Mouse (Mus musculus): ENCODE measurements around the gene Slc9a1. TPM values are rescaled to one million over a fixed set of nuclear protein-coding genes. Genes with fewer than 3 reads are reported as not detected.

Slc9a1 gene
- polyA plus RNA-seq, 1 experiment from 2014 or later = 8.0 TPM

GRCm38 (mm10) chr4:133458044-133458443 is 88.5 kb downstream of the Slc9a1 start:
- H3K27me3 ChIP-seq (ENCODE audit: control insufficient read depth, insufficient read depth, low read length) = no peaks in the 10 kb centered on the region
- H3K4me1 ChIP-seq (ENCODE audit: control insufficient read depth, insufficient read depth, low read length) = no peaks in the 10 kb centered on the region
- DNase-seq (ENCODE audit: low spot score) (no peak), ATAC-seq (ENCODE audit: insufficient number of reproducible peaks, low FRiP score, low TSS enrichment, low read depth) (no peak)
- H3K27ac ChIP-seq (replicated peaks; ENCODE audit: low read depth, low read length) = no peak overlapping the region
- no peak overlapping the region for H3K4me2 ChIP-seq (ENCODE audit: low read depth, severe bottlenecking)
- WGBS = 85% methylated on average over 3 of the region's 3 CpGs
- H3K9me3 ChIP-seq (ENCODE audit: control insufficient read depth, low read length) = no peaks in the 10 kb centered on the region
- H3K4me3 ChIP-seq (ENCODE audit: low read depth, low read length) = no peak overlapping the region
- H3K36me3 ChIP-seq (ENCODE audit: control insufficient read depth, insufficient read depth, low read length) = no peaks in the 10 kb centered on the region
- H3K9ac ChIP-seq (ENCODE audit: low read length) = no peak overlapping the region

- DNase-seq (ENCODE audit: low spot score) = no peak
- no peak for ATAC-seq (ENCODE audit: insufficient number of reproducible peaks, low FRiP score, low TSS enrichment, low read depth)
- no peaks in the 10 kb centered on the region for H3K9me3 ChIP-seq (ENCODE audit: control insufficient read depth, low read length)
- 53% methylated on average over 1 of the region's 1 CpGs for WGBS
- H3K9ac ChIP-seq (ENCODE audit: low read length) = no peak overlapping the region
- H3K4me1 ChIP-seq (ENCODE audit: control insufficient read depth, insufficient read depth, low read length) = no peaks in the 10 kb centered on the region
- no peak overlapping the region for H3K27ac ChIP-seq (replicated peaks; ENCODE audit: low read depth, low read length)
- no peak overlapping the region for H3K4me3 ChIP-seq (ENCODE audit: low read depth, low read length)
- no peaks in the 10 kb centered on the region for H3K27me3 ChIP-seq (ENCODE audit: control insufficient read depth, insufficient read depth, low read length)
- no peak overlapping the region for H3K4me2 ChIP-seq (ENCODE audit: low read depth, severe bottlenecking)
- H3K36me3 ChIP-seq (ENCODE audit: control insufficient read depth, insufficient read depth, low read length) = no peaks in the 10 kb centered on the region
Measured at GRCm38 (mm10) chr4:133460006-133460405, 90.5 kb downstream of the Slc9a1 start.

GRCm38 (mm10) chr4:133460796-133461325 is 91.4 kb downstream of the Slc9a1 start:
- WGBS = 33% methylated on average over 5 of the region's 5 CpGs

GRCm38 (mm10) chr4:133461362-133461761 is 91.9 kb downstream of the Slc9a1 start:
- Histone ChIP-seq H3K4me2 (ENCODE audit: low read depth, severe bottlenecking) (no peak overlapping the region), H3K9me3 (ENCODE audit: control insufficient read depth, low read length) (no peaks in the 10 kb centered on the region), H3K36me3 (ENCODE audit: control insufficient read depth, insufficient read depth, low read length) (no peaks in the 10 kb centered on the region), H3K27ac (replicated peaks; ENCODE audit: low read depth, low read length) (no peak overlapping the region), H3K4me1 (ENCODE audit: control insufficient read depth, insufficient read depth, low read length) (no peaks in the 10 kb centered on the region), H3K4me3 (ENCODE audit: low read depth, low read length) (no peak overlapping the region), H3K27me3 (ENCODE audit: control insufficient read depth, insufficient read depth, low read length) (no peaks in the 10 kb centered on the region), H3K9ac (ENCODE audit: low read length) (no peak overlapping the region)
- WGBS = 77% methylated on average over 4 of the region's 4 CpGs
- DNase-seq (ENCODE audit: low spot score) = no peak
- no peak for ATAC-seq (ENCODE audit: insufficient number of reproducible peaks, low FRiP score, low TSS enrichment, low read depth)

More at GRCm38 (mm10) chr4:133460796-133461325, 91.4 kb downstream of the Slc9a1 start:
- Histone ChIP-seq H3K27me3 (ENCODE audit: control insufficient read depth, insufficient read depth, low read length) (no peaks in the 10 kb centered on the region), H3K4me3 (ENCODE audit: low read depth, low read length) (no peak overlapping the region), H3K4me2 (ENCODE audit: low read depth, severe bottlenecking) (no peak overlapping the region), H3K9me3 (ENCODE audit: control insufficient read depth, low read length) (no peaks in the 10 kb centered on the region), H3K36me3 (ENCODE audit: control insufficient read depth, insufficient read depth, low read length) (no peaks in the 10 kb centered on the region), H3K4me1 (ENCODE audit: control insufficient read depth, insufficient read depth, low read length) (no peaks in the 10 kb centered on the region), H3K27ac (replicated peaks; ENCODE audit: low read depth, low read length) (no peak overlapping the region), H3K9ac (ENCODE audit: low read length) (no peak overlapping the region)
- DNase-seq (ENCODE audit: low spot score) (no peak), ATAC-seq (ENCODE audit: insufficient number of reproducible peaks, low FRiP score, low TSS enrichment, low read depth) (no peak)

GRCm38 (mm10) chr4:133463184-133463583 is 93.7 kb downstream of the Slc9a1 start:
- H3K36me3 ChIP-seq (ENCODE audit: control insufficient read depth, insufficient read depth, low read length) = no peaks in the 10 kb centered on the region
- no peak overlapping the region for H3K4me3 ChIP-seq (ENCODE audit: low read depth, low read length)
- no peaks in the 10 kb centered on the region for H3K4me1 ChIP-seq (ENCODE audit: control insufficient read depth, insufficient read depth, low read length)
- WGBS = 54% methylated on average over 6 of the region's 6 CpGs
- no peak overlapping the region for H3K9ac ChIP-seq (ENCODE audit: low read length)
- DNase-seq (ENCODE audit: low spot score) = no peak
- no peaks in the 10 kb centered on the region for H3K27me3 ChIP-seq (ENCODE audit: control insufficient read depth, insufficient read depth, low read length)
- H3K4me2 ChIP-seq (ENCODE audit: low read depth, severe bottlenecking) = no peak overlapping the region
- H3K27ac ChIP-seq (replicated peaks; ENCODE audit: low read depth, low read length) = no peak overlapping the region
- no peaks in the 10 kb centered on the region for H3K9me3 ChIP-seq (ENCODE audit: control insufficient read depth, low read length)
- no peak for ATAC-seq (ENCODE audit: insufficient number of reproducible peaks, low FRiP score, low TSS enrichment, low read depth)

GRCm38 (mm10) chr4:133468080-133468479 is 98.6 kb downstream of the Slc9a1 start:
- Histone ChIP-seq H3K4me3 (ENCODE audit: low read depth, low read length) (peak overlapping the region; percentile 48), H3K9me3 (ENCODE audit: control insufficient read depth, low read length) (peaks cover 2% of the 10 kb centered on the region; the same call in 1 of the 2 replicates), H3K4me1 (ENCODE audit: control insufficient read depth, insufficient read depth, low read length) (peaks cover 11% of the 10 kb centered on the region), H3K36me3 (ENCODE audit: control insufficient read depth, insufficient read depth, low read length) (no peaks in the 10 kb centered on the region), H3K9ac (ENCODE audit: low read length) (peak overlapping the region; percentile 22; the same call in 1 of the 2 replicates), H3K4me2 (ENCODE audit: low read depth, severe bottlenecking) (peak overlapping the region; percentile 94), H3K27me3 (ENCODE audit: control insufficient read depth, insufficient read depth, low read length) (0 out of 2 replicates have a peak, but pooled peaks cover 2% of the 10 kb centered on the region), H3K27ac (replicated peaks; ENCODE audit: low read depth, low read length) (no peak overlapping the region)
- under 1% methylated on average over 27 of the region's 27 CpGs for WGBS
- ATAC-seq (ENCODE audit: insufficient number of reproducible peaks, low FRiP score, low TSS enrichment, low read depth) = no peak
- DNase-seq (ENCODE audit: low spot score) = peak; percentile 76

- DNase-seq (ENCODE audit: low spot score) (no peak), ATAC-seq (ENCODE audit: insufficient number of reproducible peaks, low FRiP score, low TSS enrichment, low read depth) (no peak)
- WGBS = 14% methylated on average over 12 of the region's 12 CpGs
- H3K27me3 ChIP-seq (ENCODE audit: control insufficient read depth, insufficient read depth, low read length) = 0 out of 2 replicates have a peak, but pooled peaks cover 2% of the 10 kb centered on the region
- peaks cover 11% of the 10 kb centered on the region for H3K4me1 ChIP-seq (ENCODE audit: control insufficient read depth, insufficient read depth, low read length)
- H3K27ac ChIP-seq (replicated peaks; ENCODE audit: low read depth, low read length) = no peak overlapping the region
- peak overlapping the region; percentile 94; the same call in 1 of the 2 replicates for H3K4me2 ChIP-seq (ENCODE audit: low read depth, severe bottlenecking)
- no peak overlapping the region for H3K9ac ChIP-seq (ENCODE audit: low read length)
- H3K36me3 ChIP-seq (ENCODE audit: control insufficient read depth, insufficient read depth, low read length) = no peaks in the 10 kb centered on the region
- H3K4me3 ChIP-seq (ENCODE audit: low read depth, low read length) = no peak overlapping the region
- H3K9me3 ChIP-seq (ENCODE audit: control insufficient read depth, low read length) = peaks cover 2% of the 10 kb centered on the region; the same call in 1 of the 2 replicates
Measured at GRCm38 (mm10) chr4:133469122-133469521, 99.6 kb downstream of the Slc9a1 start.

- Histone ChIP-seq H3K4me2 (ENCODE audit: low read depth, severe bottlenecking) (no peak overlapping the region), H3K4me3 (ENCODE audit: low read depth, low read length) (no peak overlapping the region), H3K9ac (ENCODE audit: low read length) (no peak overlapping the region), H3K27ac (replicated peaks; ENCODE audit: low read depth, low read length) (no peak overlapping the region), H3K27me3 (ENCODE audit: control insufficient read depth, insufficient read depth, low read length) (0 out of 2 replicates have a peak, but pooled peaks cover 2% of the 10 kb centered on the region), H3K4me1 (ENCODE audit: control insufficient read depth, insufficient read depth, low read length) (peaks cover 11% of the 10 kb centered on the region), H3K36me3 (ENCODE audit: control insufficient read depth, insufficient read depth, low read length) (no peaks in the 10 kb centered on the region), H3K9me3 (ENCODE audit: control insufficient read depth, low read length) (peaks cover 2% of the 10 kb centered on the region; the same call in 1 of the 2 replicates)
- WGBS = 79% methylated on average over 7 of the region's 7 CpGs
- ATAC-seq (ENCODE audit: insufficient number of reproducible peaks, low FRiP score, low TSS enrichment, low read depth) (no peak), DNase-seq (ENCODE audit: low spot score) (no peak)
Measured at GRCm38 (mm10) chr4:133471135-133471821, 101.8 kb downstream of the Slc9a1 start.

All from limb, embryonic 11.5 days (tissue).